Mouse (Mus musculus): ENCODE data around the gene Pbld1. TPM values are rescaled to one million over a fixed set of nuclear protein-coding genes. Genes with fewer than 3 reads are reported as not detected.

Pbld1 gene
- polyA plus RNA-seq, 1 experiment from 2014 or later, result 1.1 TPM

Other genes starting within 250 kb of the Pbld1 start
- gene Tet1, start 151.2 kb upstream of the Pbld1 start, polyA plus RNA-seq (2016; fragmentation: Nextera tagmentation; extraction: Ambion mirVana), result 36.5 and 39.2 TPM in 2 replicates
- gene Slc25a16, start 139.5 kb upstream of the Pbld1 start, polyA plus RNA-seq (2016; fragmentation: Nextera tagmentation; extraction: Ambion mirVana), result 13.0 and 13.1 TPM in 2 replicates
- 24.1 and 25.6 TPM in 2 replicates for gene Dna2, start 113.1 kb upstream of the Pbld1 start, polyA plus RNA-seq (2016; fragmentation: Nextera tagmentation; extraction: Ambion mirVana)
- gene Rufy2, start 79.9 kb upstream of the Pbld1 start, polyA plus RNA-seq (2016; fragmentation: Nextera tagmentation; extraction: Ambion mirVana), result 34.9 and 39.5 TPM in 2 replicates
- gene Hnrnph3, start 35.9 kb upstream of the Pbld1 start, polyA plus RNA-seq (2016; fragmentation: Nextera tagmentation; extraction: Ambion mirVana), result 260 and 265 TPM in 2 replicates
- 0.96 and 1.1 TPM in 2 replicates for gene Pbld2, start 35.8 kb upstream of the Pbld1 start, polyA plus RNA-seq (2016; fragmentation: Nextera tagmentation; extraction: Ambion mirVana)
- gene Atoh7, start 39.5 kb downstream of the Pbld1 start, polyA plus RNA-seq (2016; fragmentation: Nextera tagmentation; extraction: Ambion mirVana), result 0.47 and 0.79 TPM in 2 replicates
- gene Mypn, start 143.8 kb downstream of the Pbld1 start, polyA plus RNA-seq (2016; fragmentation: Nextera tagmentation; extraction: Ambion mirVana), result not detected in 2 replicates
- 47.1 and 49.6 TPM in 2 replicates for gene Herc4, start 183.6 kb downstream of the Pbld1 start, polyA plus RNA-seq (2016; fragmentation: Nextera tagmentation; extraction: Ambion mirVana)